Mouse (Mus musculus): ENCODE results near the gene Kctd21. TPM values are rescaled to one million over a fixed set of nuclear protein-coding genes. Genes with fewer than 3 reads are reported as not detected.

The Kctd21 gene
- polyA plus RNA-seq, 1 experiment from 2014 or later, result 4.8 TPM

DNA sequence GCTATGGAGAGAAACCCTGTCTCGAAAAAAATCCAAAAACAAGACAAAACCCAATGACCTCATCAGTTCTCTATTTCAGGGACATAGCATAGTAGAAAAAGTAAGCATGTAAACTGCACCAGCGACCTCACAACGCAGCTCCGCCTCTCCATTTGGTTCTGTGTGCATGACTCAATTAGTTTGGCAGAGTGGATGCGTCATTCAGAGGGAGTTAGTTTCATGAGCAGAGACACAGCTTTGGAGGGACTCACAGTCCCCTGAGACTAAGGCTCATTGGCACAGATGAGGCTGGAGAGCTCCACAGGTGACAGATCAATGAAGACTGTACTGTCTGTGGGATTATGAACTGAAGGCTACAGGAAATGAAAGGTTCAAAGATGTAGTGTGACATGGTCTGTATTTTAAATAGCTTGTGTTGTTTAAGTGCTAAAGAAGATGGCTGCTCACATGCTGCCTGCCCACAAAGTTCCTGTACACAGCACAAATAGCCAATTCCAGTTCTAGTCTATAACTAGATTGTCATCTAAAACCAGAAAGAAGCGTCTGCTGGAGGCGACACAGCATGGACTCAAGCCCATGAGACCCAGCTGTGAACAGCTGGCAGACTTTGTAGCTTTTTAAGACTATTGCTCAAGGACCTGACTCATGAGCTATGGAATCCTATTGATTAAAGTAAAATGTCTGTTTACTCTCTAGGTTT lies 54.1 kb downstream of the Kctd21 start:
- Histone ChIP-seq H3K4me1 (replicated peaks) (no peaks in the 10 kb centered on the region), H3K4me3 (no peak overlapping the region), H3K9me3 (no peaks in the 10 kb centered on the region), H3K36me3 (peaks cover 100% of the 10 kb centered on the region), H3K27ac (no peak overlapping the region), H3K27me3 (ENCODE audit: insufficient read depth, poor library complexity, severe bottlenecking) (no peaks in the 10 kb centered on the region)
- DNase-seq (ENCODE audit: low spot score), result no peak
- WGBS, result 93% methylated on average over 7 of the region's 7 CpGs

DNA sequence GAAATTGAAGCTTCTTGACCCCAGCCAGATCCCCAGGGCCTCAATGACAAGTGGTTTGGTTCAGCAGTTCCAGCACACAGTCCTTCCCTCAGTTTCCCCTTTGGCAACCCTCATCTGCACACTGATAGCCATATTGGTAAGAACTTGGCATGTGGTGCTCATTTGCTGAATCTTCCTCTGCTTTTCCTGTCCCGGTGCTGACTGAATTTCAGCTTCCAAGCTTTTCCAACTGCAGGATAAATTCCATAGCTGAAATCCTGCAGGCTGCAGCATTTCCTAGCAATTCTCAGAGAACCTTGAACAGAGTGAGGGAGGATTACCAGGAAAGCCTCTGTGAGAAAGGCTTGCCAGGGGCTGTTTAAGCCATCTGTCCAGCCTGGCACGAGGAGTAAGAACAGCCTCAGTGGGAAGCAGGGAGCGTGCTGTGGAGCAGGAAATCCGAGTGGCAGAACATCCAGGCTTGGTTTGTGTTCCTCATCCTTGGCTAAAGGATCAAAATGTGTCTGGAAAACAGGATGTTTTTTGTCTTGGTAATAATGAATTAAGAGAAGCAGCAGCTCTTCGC lies 54.8 kb downstream of the Kctd21 start:
- no peaks in the 10 kb centered on the region for H3K4me1 ChIP-seq (replicated peaks)
- H3K27me3 ChIP-seq (ENCODE audit: insufficient read depth, poor library complexity, severe bottlenecking), result no peaks in the 10 kb centered on the region
- H3K4me3 ChIP-seq, result no peak overlapping the region
- H3K27ac ChIP-seq, result no peak overlapping the region
- H3K36me3 ChIP-seq, result peaks cover 100% of the 10 kb centered on the region
- DNase-seq (ENCODE audit: low spot score), result no peak
- no peaks in the 10 kb centered on the region for H3K9me3 ChIP-seq
- WGBS, result 92% methylated on average over 5 of the region's 5 CpGs

DNA sequence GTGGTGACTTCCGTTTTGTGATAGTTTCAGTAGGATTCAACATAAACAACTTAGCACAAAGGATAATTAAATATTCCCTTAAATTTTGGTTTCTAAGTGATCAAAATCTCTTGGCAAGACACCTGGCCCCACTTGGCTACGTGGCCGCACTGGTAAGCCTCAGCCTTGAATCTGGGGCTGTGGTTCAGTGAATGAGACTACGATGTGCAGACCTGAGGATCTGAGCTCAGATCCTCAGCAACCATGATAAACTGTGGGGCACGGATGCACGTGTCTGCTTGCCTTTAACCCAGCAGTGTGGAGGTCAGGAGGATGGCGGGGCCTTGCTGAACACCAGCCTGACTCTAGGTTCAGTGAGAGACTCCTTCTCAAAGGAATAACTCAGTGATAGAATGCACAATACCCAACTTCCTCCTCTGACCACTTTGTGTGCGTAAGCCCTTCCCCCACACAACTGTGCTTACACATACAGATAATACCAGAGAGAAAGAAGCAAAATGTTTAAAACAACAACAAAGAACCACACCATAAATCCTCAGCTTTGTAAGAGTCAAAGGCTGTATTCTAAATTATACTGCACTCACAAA lies 55.5 kb downstream of the Kctd21 start:
- no peak for DNase-seq (ENCODE audit: low spot score)
- H3K36me3 ChIP-seq, result peaks cover 100% of the 10 kb centered on the region

DNA sequence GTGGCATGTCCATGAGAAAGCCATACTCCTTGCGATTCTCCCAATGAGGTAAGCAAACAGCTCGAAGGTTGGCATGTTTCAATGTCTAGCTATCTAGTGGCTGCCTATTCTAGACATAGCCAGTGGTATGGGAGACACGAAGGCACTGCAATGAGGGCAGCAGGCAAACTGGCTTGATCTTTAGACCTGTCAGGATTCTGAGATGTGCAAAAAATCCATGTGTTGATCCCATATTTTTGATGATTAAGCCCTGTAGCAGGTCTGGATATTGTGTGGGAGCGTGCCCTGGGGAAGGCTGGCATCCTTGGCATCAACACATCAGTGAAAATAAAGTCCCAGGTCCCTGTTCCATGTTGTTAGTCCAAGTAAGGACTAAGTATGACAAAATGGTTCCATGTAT lies 56.4 kb downstream of the Kctd21 start:
- Histone ChIP-seq H3K27me3 (ENCODE audit: insufficient read depth, poor library complexity, severe bottlenecking) (no peaks in the 10 kb centered on the region), H3K4me3 (no peak overlapping the region), H3K27ac (no peak overlapping the region), H3K9me3 (no peaks in the 10 kb centered on the region), H3K4me1 (replicated peaks) (no peaks in the 10 kb centered on the region), H3K36me3 (peaks cover 100% of the 10 kb centered on the region)
- 95% methylated on average over 4 of the region's 4 CpGs for WGBS
- no peak for DNase-seq (ENCODE audit: low spot score)

More for the DNA sequence above, 55.5 kb downstream of the Kctd21 start:
- H3K27me3 ChIP-seq (ENCODE audit: insufficient read depth, poor library complexity, severe bottlenecking), result no peaks in the 10 kb centered on the region
- no peak overlapping the region for H3K4me3 ChIP-seq
- WGBS, result 97% methylated on average over 8 of the region's 8 CpGs
- H3K9me3 ChIP-seq, result no peaks in the 10 kb centered on the region
- H3K4me1 ChIP-seq (replicated peaks), result no peaks in the 10 kb centered on the region
- no peak overlapping the region for H3K27ac ChIP-seq

DNA sequence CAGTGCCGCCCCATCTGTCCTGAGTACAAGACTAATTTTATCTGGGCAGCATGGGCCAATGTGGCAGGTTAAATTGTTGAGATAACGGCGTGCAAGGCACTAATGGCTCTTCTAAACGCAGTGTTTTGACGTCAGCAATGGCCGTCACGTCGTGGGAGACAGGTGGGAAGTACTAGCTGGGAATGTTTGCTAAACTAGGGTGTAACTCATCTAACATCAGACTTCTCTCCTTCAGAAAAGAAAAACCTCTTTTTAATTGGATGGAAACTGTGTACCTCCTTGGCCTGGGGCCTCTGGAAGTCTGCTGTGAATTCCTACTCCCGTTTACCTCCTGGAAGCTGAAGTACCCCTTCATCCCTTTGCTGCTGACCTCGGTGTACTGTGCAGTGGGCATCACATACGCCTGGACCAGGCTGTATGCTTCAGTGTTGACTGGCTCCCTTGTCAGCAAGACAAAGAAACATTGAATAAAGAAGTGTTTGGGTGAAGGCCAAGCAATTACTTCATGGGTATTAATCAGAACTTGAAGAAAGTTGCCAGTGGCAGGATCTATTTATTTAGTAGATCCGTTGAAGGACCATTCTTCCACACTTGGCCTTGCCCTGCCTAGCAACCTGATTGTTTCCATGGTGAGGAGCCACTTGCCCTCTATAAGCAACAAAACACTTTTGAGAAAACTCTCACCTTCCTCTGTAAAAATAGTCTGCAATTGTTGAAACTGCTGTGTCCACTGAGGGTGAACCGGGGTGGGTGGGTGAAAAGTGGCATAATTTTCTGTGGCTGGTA lies 59.4 kb downstream of the Kctd21 start:
- H3K36me3 ChIP-seq, result peaks cover 75% of the 10 kb centered on the region
- no peak for DNase-seq (ENCODE audit: low spot score)
- WGBS, result 91% methylated on average over 13 of the region's 13 CpGs
- H3K4me3 ChIP-seq, result no peak overlapping the region
- H3K9me3 ChIP-seq, result no peaks in the 10 kb centered on the region
- H3K4me1 ChIP-seq (replicated peaks), result no peaks in the 10 kb centered on the region
- H3K27me3 ChIP-seq (ENCODE audit: insufficient read depth, poor library complexity, severe bottlenecking), result no peaks in the 10 kb centered on the region
- no peak overlapping the region for H3K27ac ChIP-seq

DNA sequence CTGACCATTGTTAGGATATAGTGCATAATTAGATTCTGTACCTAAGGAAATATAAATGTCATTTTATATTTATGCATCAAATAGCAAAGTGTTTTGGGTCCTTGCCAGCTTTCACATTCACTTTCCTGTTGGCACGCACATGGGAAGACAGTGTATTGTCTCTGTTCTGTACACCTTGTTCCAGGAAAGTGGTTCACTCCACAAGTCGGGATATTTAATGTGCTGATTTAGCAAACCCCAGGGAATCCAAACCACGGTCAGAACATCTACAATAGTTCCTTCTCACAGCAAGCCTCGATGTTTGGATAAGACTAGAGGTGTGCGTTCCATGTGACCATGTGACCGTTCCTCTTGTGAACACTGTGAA lies 59.9 kb downstream of the Kctd21 start:
- Histone ChIP-seq H3K9me3 (no peaks in the 10 kb centered on the region), H3K27ac (no peak overlapping the region), H3K4me3 (no peak overlapping the region), H3K4me1 (replicated peaks) (no peaks in the 10 kb centered on the region), H3K27me3 (ENCODE audit: insufficient read depth, poor library complexity, severe bottlenecking) (no peaks in the 10 kb centered on the region), H3K36me3 (peaks cover 70% of the 10 kb centered on the region)
- no peak for DNase-seq (ENCODE audit: low spot score)
- 92% methylated on average over 6 of the region's 6 CpGs for WGBS

DNA sequence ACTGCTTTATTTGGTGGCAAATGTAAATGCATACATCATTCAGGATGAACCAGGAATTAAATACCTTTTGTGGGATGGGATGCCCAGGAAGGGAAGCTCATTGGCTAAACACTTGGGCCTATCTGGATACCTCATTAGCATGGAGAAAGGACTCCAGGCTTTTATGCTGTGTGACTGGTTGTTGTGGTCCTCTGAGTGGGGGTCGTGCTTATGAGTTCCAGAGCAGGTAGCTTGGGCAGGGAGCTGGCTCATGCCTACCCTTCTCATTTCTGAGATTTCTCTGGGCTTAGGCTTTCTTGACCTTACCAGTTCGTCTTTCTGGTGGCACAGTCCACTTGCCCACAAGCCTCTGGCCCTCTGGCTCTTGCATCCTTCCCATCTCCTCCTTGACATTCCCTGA lies 62.2 kb downstream of the Kctd21 start:
- DNase-seq (ENCODE audit: low spot score), result no peak
- 89% methylated on average over 2 of the region's 2 CpGs for WGBS
- Histone ChIP-seq H3K4me3 (no peak overlapping the region), H3K36me3 (peaks cover 46% of the 10 kb centered on the region), H3K4me1 (replicated peaks) (peaks cover under 1% of the 10 kb centered on the region; the same call in 1 of the 2 replicates), H3K27me3 (ENCODE audit: insufficient read depth, poor library complexity, severe bottlenecking) (no peaks in the 10 kb centered on the region), H3K9me3 (no peaks in the 10 kb centered on the region), H3K27ac (no peak overlapping the region)

DNA sequence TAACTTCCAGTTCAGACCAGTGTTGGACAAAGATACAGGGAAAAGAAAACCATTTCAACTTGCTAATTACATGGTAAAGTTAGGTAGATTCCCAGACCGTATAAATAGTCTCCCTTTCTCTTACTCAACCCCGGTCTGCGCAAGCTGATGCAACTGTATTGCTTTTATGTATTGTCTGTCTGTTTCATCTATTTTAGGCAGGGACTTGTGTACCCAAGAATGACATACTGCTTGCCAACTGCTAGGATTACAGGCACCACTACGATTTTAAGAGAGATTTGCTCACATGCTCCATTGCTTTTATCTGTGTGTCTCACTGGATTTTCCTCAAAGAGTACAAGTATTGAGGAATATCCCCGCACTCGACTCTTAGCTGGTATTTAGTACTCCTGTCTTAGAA lies 66.8 kb downstream of the Kctd21 start:
- Histone ChIP-seq H3K4me3 (no peak overlapping the region), H3K9me3 (peaks cover 11% of the 10 kb centered on the region), H3K36me3 (peaks cover 27% of the 10 kb centered on the region), H3K27ac (no peak overlapping the region), H3K4me1 (replicated peaks) (peaks cover 21% of the 10 kb centered on the region), H3K27me3 (ENCODE audit: insufficient read depth, poor library complexity, severe bottlenecking) (no peaks in the 10 kb centered on the region)
- no peak for DNase-seq (ENCODE audit: low spot score)
- WGBS, result 93% methylated on average over 6 of the region's 6 CpGs

Other genes with a start within 250 kb of the Kctd21 start
- 2.3 and 2.7 TPM in 2 replicates for gene Usp35, start 307 bp upstream of the Kctd21 start, polyA plus RNA-seq (2016; fragmentation: Nextera tagmentation; extraction: Ambion mirVana)
- 42.1 and 52.9 TPM in 2 replicates for gene Alg8, start 39.3 kb downstream of the Kctd21 start, polyA plus RNA-seq (2016; fragmentation: Nextera tagmentation; extraction: Ambion mirVana)
- gene Ndufc2, start 67.7 kb downstream of the Kctd21 start, polyA plus RNA-seq (2016; fragmentation: Nextera tagmentation; extraction: Ambion mirVana), result 322 and 341 TPM in 2 replicates
- 0.37 and 0.43 TPM in 2 replicates for gene Thrsp, start 85.4 kb downstream of the Kctd21 start, polyA plus RNA-seq (2016; fragmentation: Nextera tagmentation; extraction: Ambion mirVana)
- 0.20 and 0.37 TPM in 2 replicates for gene Kctd14, start 119.0 kb downstream of the Kctd21 start, polyA plus RNA-seq (2016; fragmentation: Nextera tagmentation; extraction: Ambion mirVana)
- 61.0 and 63.7 TPM in 2 replicates for gene Ints4, start 148.6 kb downstream of the Kctd21 start, polyA plus RNA-seq (2016; fragmentation: Nextera tagmentation; extraction: Ambion mirVana)
- gene Aamdc, start 247.2 kb downstream of the Kctd21 start, polyA plus RNA-seq (2016; fragmentation: Nextera tagmentation; extraction: Ambion mirVana), result 35.9 and 41.7 TPM in 2 replicates
- gene Rsf1, start 247.6 kb downstream of the Kctd21 start, polyA plus RNA-seq (2016; fragmentation: Nextera tagmentation; extraction: Ambion mirVana), result 18.7 and 21.1 TPM in 2 replicates

Data from hindbrain, embryonic 10.5 days (tissue).